Mouse (Mus musculus): Measurements from ENCODE around the gene Capn3. TPM values are rescaled to one million over a fixed set of nuclear protein-coding genes. Genes with fewer than 3 reads are reported as not detected.

Capn3 gene
- total and polyA plus RNA-seq, 2 experiments from 2014 or later: 0.42 to 1.2 TPM

GRCm38 (mm10) chr2:120464732-120465396, 9.0 kb downstream of the Capn3 start:
- no peak overlapping the region for H3K4me2 ChIP-seq (ENCODE audit: low read depth, low read length)
- H3K9me3 ChIP-seq (ENCODE audit: low read length): no peaks in the 10 kb centered on the region
- no peak overlapping the region for H3K27ac ChIP-seq
- 93% methylated on average over 2 of the region's 2 CpGs for WGBS
- no peaks in the 10 kb centered on the region for H3K36me3 ChIP-seq (ENCODE audit: insufficient read depth, low read length)
- TF ChIP-seq CTCF (IDR thresholded peaks at IDR 0.05; ENCODE audit: low read depth): no peak
- no peaks in the 10 kb centered on the region for H3K4me1 ChIP-seq (ENCODE audit: insufficient read depth, low read length)
- DNase-seq (ENCODE audit: low spot score) (no peak), ATAC-seq (no peak)
- no peak overlapping the region for H3K9ac ChIP-seq (replicated peaks; ENCODE audit: low read length)
- H3K4me3 ChIP-seq (ENCODE audit: low read length): no peak overlapping the region
- no peaks in the 10 kb centered on the region for H3K27me3 ChIP-seq (ENCODE audit: insufficient read depth, low read length)

- Histone ChIP-seq H3K36me3 (ENCODE audit: insufficient read depth, low read length) (no peaks in the 10 kb centered on the region), H3K9me3 (ENCODE audit: low read length) (no peaks in the 10 kb centered on the region), H3K4me3 (ENCODE audit: low read length) (no peak overlapping the region), H3K4me1 (ENCODE audit: insufficient read depth, low read length) (no peaks in the 10 kb centered on the region), H3K9ac (replicated peaks; ENCODE audit: low read length) (no peak overlapping the region), H3K27ac (no peak overlapping the region), H3K4me2 (ENCODE audit: low read depth, low read length) (no peak overlapping the region), H3K27me3 (ENCODE audit: insufficient read depth, low read length) (no peaks in the 10 kb centered on the region)
- DNase-seq (ENCODE audit: low spot score) (no peak), ATAC-seq (no peak)
- WGBS: 92% methylated on average over 5 of the region's 5 CpGs
- no peak for TF ChIP-seq CTCF (IDR thresholded peaks at IDR 0.05; ENCODE audit: low read depth)
Measured at GRCm38 (mm10) chr2:120465397-120465785, 9.6 kb downstream of the Capn3 start.

- Histone ChIP-seq H3K4me1 (ENCODE audit: insufficient read depth, low read length) (no peaks in the 10 kb centered on the region), H3K9ac (replicated peaks; ENCODE audit: low read length) (no peak overlapping the region), H3K4me3 (ENCODE audit: low read length) (no peak overlapping the region), H3K4me2 (ENCODE audit: low read depth, low read length) (no peak overlapping the region), H3K27me3 (ENCODE audit: insufficient read depth, low read length) (no peaks in the 10 kb centered on the region), H3K9me3 (ENCODE audit: low read length) (no peaks in the 10 kb centered on the region), H3K27ac (no peak overlapping the region), H3K36me3 (ENCODE audit: insufficient read depth, low read length) (no peaks in the 10 kb centered on the region)
- no peak for TF ChIP-seq CTCF (IDR thresholded peaks at IDR 0.05; ENCODE audit: low read depth)
- no peak for DNase-seq (ENCODE audit: low spot score)
- no peak for ATAC-seq
Measured at GRCm38 (mm10) chr2:120468011-120468410, 12.2 kb downstream of the Capn3 start.

- no peak for TF ChIP-seq CTCF (IDR thresholded peaks at IDR 0.05; ENCODE audit: low read depth)
- no peaks in the 10 kb centered on the region for H3K4me1 ChIP-seq (ENCODE audit: insufficient read depth, low read length)
- no peaks in the 10 kb centered on the region for H3K9me3 ChIP-seq (ENCODE audit: low read length)
- no peak for DNase-seq (ENCODE audit: low spot score)
- no peak overlapping the region for H3K4me3 ChIP-seq (ENCODE audit: low read length)
- H3K4me2 ChIP-seq (ENCODE audit: low read depth, low read length): no peak overlapping the region
- H3K27me3 ChIP-seq (ENCODE audit: insufficient read depth, low read length): no peaks in the 10 kb centered on the region
- WGBS: 88% methylated on average over 3 of the region's 3 CpGs
- no peak for ATAC-seq
- no peak overlapping the region for H3K9ac ChIP-seq (replicated peaks; ENCODE audit: low read length)
- H3K27ac ChIP-seq: no peak overlapping the region
- no peaks in the 10 kb centered on the region for H3K36me3 ChIP-seq (ENCODE audit: insufficient read depth, low read length)
Measured at GRCm38 (mm10) chr2:120469220-120469619, 13.4 kb downstream of the Capn3 start.

- WGBS: 87% methylated on average over 10 of the region's 10 CpGs
- ATAC-seq (no peak), DNase-seq (ENCODE audit: low spot score) (no peak)
- Histone ChIP-seq H3K4me2 (ENCODE audit: low read depth, low read length) (no peak overlapping the region), H3K9me3 (ENCODE audit: low read length) (no peaks in the 10 kb centered on the region), H3K9ac (replicated peaks; ENCODE audit: low read length) (no peak overlapping the region), H3K4me1 (ENCODE audit: insufficient read depth, low read length) (no peaks in the 10 kb centered on the region), H3K4me3 (ENCODE audit: low read length) (no peak overlapping the region), H3K27ac (no peak overlapping the region), H3K27me3 (ENCODE audit: insufficient read depth, low read length) (no peaks in the 10 kb centered on the region), H3K36me3 (ENCODE audit: insufficient read depth, low read length) (no peaks in the 10 kb centered on the region)
- no peak for TF ChIP-seq CTCF (IDR thresholded peaks at IDR 0.05; ENCODE audit: low read depth)
Measured at GRCm38 (mm10) chr2:120469715-120470114, 13.9 kb downstream of the Capn3 start.

- ATAC-seq (no peak), DNase-seq (ENCODE audit: low spot score) (no peak)
- TF ChIP-seq CTCF (IDR thresholded peaks at IDR 0.05; ENCODE audit: low read depth): no peak
- Histone ChIP-seq H3K27me3 (ENCODE audit: insufficient read depth, low read length) (no peaks in the 10 kb centered on the region), H3K9ac (replicated peaks; ENCODE audit: low read length) (no peak overlapping the region), H3K4me1 (ENCODE audit: insufficient read depth, low read length) (no peaks in the 10 kb centered on the region), H3K9me3 (ENCODE audit: low read length) (no peaks in the 10 kb centered on the region), H3K27ac (no peak overlapping the region), H3K4me3 (ENCODE audit: low read length) (no peak overlapping the region), H3K36me3 (ENCODE audit: insufficient read depth, low read length) (no peaks in the 10 kb centered on the region), H3K4me2 (ENCODE audit: low read depth, low read length) (no peak overlapping the region)
- WGBS: 60% methylated on average over 4 of the region's 4 CpGs
Measured at GRCm38 (mm10) chr2:120470856-120471255, 15.0 kb downstream of the Capn3 start.

- DNase-seq (ENCODE audit: low spot score) (no peak), ATAC-seq (no peak)
- Histone ChIP-seq H3K4me3 (ENCODE audit: low read length) (no peak overlapping the region), H3K9me3 (ENCODE audit: low read length) (no peaks in the 10 kb centered on the region), H3K27me3 (ENCODE audit: insufficient read depth, low read length) (no peaks in the 10 kb centered on the region), H3K27ac (no peak overlapping the region), H3K9ac (replicated peaks; ENCODE audit: low read length) (no peak overlapping the region), H3K4me1 (ENCODE audit: insufficient read depth, low read length) (no peaks in the 10 kb centered on the region), H3K36me3 (ENCODE audit: insufficient read depth, low read length) (no peaks in the 10 kb centered on the region), H3K4me2 (ENCODE audit: low read depth, low read length) (no peak overlapping the region)
- TF ChIP-seq CTCF (IDR thresholded peaks at IDR 0.05; ENCODE audit: low read depth): no peak
- WGBS: 64% methylated on average over 13 of the region's 13 CpGs
Measured at GRCm38 (mm10) chr2:120476277-120477087, 20.7 kb downstream of the Capn3 start.
